Mouse (Mus musculus): ENCODE results near the gene Dnttip2. TPM values are rescaled to one million over a fixed set of nuclear protein-coding genes. Genes with fewer than 3 reads are reported as not detected.

The Dnttip2 gene
- polyA plus RNA-seq, 1 experiment from 2014 or later, result 90.6 TPM

DNA sequence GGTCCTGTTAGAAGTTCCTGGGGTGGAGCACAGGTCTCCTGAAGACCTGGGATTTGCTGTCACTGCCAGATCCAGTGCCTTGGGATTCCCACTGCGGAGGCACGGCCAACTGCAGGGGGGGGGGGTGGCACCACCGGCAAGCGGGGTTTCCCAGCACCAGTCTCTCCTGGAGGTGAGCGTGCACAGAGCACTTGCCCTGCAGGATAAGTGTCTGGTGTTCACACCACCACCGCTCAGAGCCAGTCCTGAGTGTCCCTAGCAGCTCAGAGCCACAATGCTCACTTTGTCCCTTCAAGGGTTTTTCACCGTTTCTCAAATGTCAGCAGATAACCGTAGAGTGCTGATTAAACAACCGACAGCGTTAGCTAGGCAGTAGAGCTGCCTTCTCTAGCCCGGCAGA is 42.4 kb downstream of the Dnttip2 start:
- WGBS, result 28% methylated on average over 11 of the region's 11 CpGs
- H3K36me3 ChIP-seq, result no peaks in the 10 kb centered on the region
- peaks cover 37% of the 10 kb centered on the region for H3K4me1 ChIP-seq
- H3K27me3 ChIP-seq (ENCODE audit: low read depth, poor library complexity, severe bottlenecking), result peaks cover 9% of the 10 kb centered on the region; the same call in 1 of the 2 replicates
- H3K27ac ChIP-seq (replicated peaks), result peak overlapping the region; percentile 57
- H3K4me3 ChIP-seq, result peak overlapping the region; percentile 12; the same call in 1 of the 2 replicates
- no peaks in the 10 kb centered on the region for H3K9me3 ChIP-seq (replicated peaks)
- no peak for DNase-seq (ENCODE audit: low spot score)

DNA sequence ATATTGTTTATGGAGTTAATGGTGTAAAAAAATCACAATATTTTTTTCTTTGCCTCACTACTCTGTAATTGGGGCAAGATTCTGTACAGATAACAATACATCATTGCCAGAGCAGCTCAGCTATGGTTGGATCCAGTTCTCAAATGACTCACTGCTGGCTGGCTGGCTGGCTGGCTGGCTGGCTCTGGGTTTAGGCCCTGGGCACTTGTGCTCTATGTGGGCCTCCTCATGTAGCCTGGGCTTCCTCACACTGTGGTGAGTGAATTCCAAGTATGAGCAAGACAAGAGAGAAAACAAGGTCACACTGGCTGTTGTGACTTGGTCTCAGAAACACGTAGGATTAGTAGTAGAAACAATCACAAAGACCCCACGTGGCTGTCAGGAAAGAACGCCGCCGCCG is 43.2 kb downstream of the Dnttip2 start:
- WGBS, result 82% methylated on average over 6 of the region's 6 CpGs
- DNase-seq (ENCODE audit: low spot score), result no peak

DNA sequence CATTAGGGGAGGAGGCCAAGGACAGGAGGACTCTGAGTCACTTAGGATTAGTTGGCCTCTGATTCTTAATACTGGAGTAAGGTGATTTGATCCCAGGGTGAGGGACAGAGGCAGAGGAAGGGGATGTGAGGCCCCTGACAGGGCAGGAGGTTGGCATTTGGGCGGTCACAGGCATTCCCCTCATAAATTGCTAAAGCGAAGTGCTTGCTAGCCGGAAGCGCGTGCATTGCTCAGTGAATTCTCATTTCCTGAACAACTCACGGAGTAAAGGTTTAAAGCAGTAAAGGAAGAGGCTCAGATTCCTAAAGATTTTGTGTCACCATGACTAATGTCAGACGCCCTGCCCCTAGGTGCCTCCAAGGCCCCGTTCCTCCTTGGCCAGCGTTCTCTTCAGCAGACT is 48.0 kb downstream of the Dnttip2 start:
- H3K27me3 ChIP-seq (ENCODE audit: low read depth, poor library complexity, severe bottlenecking), result no peaks in the 10 kb centered on the region
- DNase-seq (ENCODE audit: low spot score), result no peak
- H3K4me1 ChIP-seq, result peaks cover 17% of the 10 kb centered on the region
- no peak overlapping the region for H3K4me3 ChIP-seq
- H3K36me3 ChIP-seq, result no peaks in the 10 kb centered on the region
- no peaks in the 10 kb centered on the region for H3K9me3 ChIP-seq (replicated peaks)
- 83% methylated on average over 9 of the region's 9 CpGs for WGBS
- peak overlapping the region; percentile 25; the same call in 1 of the 2 replicates for H3K27ac ChIP-seq (replicated peaks)

More for the DNA sequence above, 43.2 kb downstream of the Dnttip2 start:
- no peaks in the 10 kb centered on the region for H3K36me3 ChIP-seq
- H3K27ac ChIP-seq (replicated peaks), result no peak overlapping the region
- H3K27me3 ChIP-seq (ENCODE audit: low read depth, poor library complexity, severe bottlenecking), result peaks cover 9% of the 10 kb centered on the region; the same call in 1 of the 2 replicates
- no peaks in the 10 kb centered on the region for H3K9me3 ChIP-seq (replicated peaks)
- H3K4me1 ChIP-seq, result peaks cover 44% of the 10 kb centered on the region
- no peak overlapping the region for H3K4me3 ChIP-seq

- no peaks in the 10 kb centered on the region for H3K36me3 ChIP-seq
- DNase-seq (ENCODE audit: low spot score), result no peak
- no peak overlapping the region for H3K4me3 ChIP-seq
- H3K9me3 ChIP-seq (replicated peaks), result no peaks in the 10 kb centered on the region
- H3K4me1 ChIP-seq, result peaks cover 17% of the 10 kb centered on the region
- 85% methylated on average over 6 of the region's 6 CpGs for WGBS
- H3K27ac ChIP-seq (replicated peaks), result no peak overlapping the region
- no peaks in the 10 kb centered on the region for H3K27me3 ChIP-seq (ENCODE audit: low read depth, poor library complexity, severe bottlenecking)
Measured at GRCm38 (mm10) chr3:122323841-122324240, 49.7 kb downstream of the Dnttip2 start.

- peaks cover 17% of the 10 kb centered on the region for H3K4me1 ChIP-seq
- DNase-seq (ENCODE audit: low spot score), result no peak
- no peak overlapping the region for H3K27ac ChIP-seq (replicated peaks)
- H3K27me3 ChIP-seq (ENCODE audit: low read depth, poor library complexity, severe bottlenecking), result no peaks in the 10 kb centered on the region
- H3K9me3 ChIP-seq (replicated peaks), result no peaks in the 10 kb centered on the region
- H3K36me3 ChIP-seq, result no peaks in the 10 kb centered on the region
- WGBS, result 94% methylated on average over 3 of the region's 3 CpGs
- no peak overlapping the region for H3K4me3 ChIP-seq
Measured at GRCm38 (mm10) chr3:122324528-122324927, 50.3 kb downstream of the Dnttip2 start.

- Histone ChIP-seq H3K4me1 (peaks cover 13% of the 10 kb centered on the region), H3K27ac (replicated peaks) (no peak overlapping the region), H3K36me3 (no peaks in the 10 kb centered on the region), H3K9me3 (replicated peaks) (no peaks in the 10 kb centered on the region), H3K4me3 (no peak overlapping the region), H3K27me3 (ENCODE audit: low read depth, poor library complexity, severe bottlenecking) (0 out of 2 replicates have a peak, but pooled peaks cover 10% of the 10 kb centered on the region)
- WGBS, result 87% methylated on average over 12 of the region's 12 CpGs
- no peak for DNase-seq (ENCODE audit: low spot score)
Measured at GRCm38 (mm10) chr3:122330484-122330883, 56.3 kb downstream of the Dnttip2 start.

DNA sequence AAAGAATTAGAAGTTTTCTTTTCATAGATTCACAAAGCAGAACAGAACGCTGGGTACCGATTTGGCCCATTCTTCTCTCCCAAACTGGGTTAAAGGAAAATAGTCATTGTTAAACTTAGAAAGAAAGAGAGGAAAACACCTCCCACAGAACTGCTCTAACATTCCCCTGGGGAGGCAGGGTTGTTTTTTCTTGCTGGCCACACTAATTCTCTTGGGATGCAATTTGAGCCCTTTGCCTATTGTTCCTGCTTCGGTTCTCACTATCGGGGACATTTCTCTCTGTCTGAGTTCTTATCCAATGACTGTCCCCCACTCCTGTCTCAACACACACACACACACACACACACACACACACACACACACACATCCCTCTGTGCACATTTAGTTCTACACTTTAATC is 59.3 kb downstream of the Dnttip2 start:
- Histone ChIP-seq H3K4me1 (peaks cover 13% of the 10 kb centered on the region), H3K4me3 (no peak overlapping the region), H3K27ac (replicated peaks) (0 out of 2 replicates have a peak overlapping the region, but pooled peaks have one; percentile 38), H3K9me3 (replicated peaks) (no peaks in the 10 kb centered on the region), H3K27me3 (ENCODE audit: low read depth, poor library complexity, severe bottlenecking) (0 out of 2 replicates have a peak, but pooled peaks cover 10% of the 10 kb centered on the region), H3K36me3 (no peaks in the 10 kb centered on the region)
- DNase-seq (ENCODE audit: low spot score), result no peak
- 25% methylated on average over 4 of the region's 4 CpGs for WGBS

DNA sequence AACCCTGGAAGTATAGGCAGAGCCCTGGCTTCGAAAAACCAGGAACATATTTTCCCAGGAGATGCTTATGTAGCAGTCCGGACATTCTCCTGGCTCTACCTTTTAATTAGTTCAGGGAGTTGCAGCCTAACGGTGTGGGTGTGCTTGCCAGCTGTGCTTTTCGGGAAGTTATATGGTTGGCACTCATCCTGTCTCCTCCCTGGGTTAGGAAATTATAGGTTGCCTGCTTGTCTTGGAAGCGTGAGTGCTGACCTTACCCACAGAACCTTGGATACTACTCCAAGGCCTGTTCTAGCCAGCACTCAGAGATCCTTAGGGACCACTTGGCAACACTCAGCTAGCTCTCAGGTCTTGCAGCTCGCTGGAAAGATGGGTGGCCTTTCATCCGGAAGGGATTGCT is 59.7 kb downstream of the Dnttip2 start:
- WGBS, result 65% methylated on average over 7 of the region's 7 CpGs
- H3K36me3 ChIP-seq, result no peaks in the 10 kb centered on the region
- H3K4me3 ChIP-seq, result no peak overlapping the region
- 0 out of 2 replicates have a peak, but pooled peaks cover 10% of the 10 kb centered on the region for H3K27me3 ChIP-seq (ENCODE audit: low read depth, poor library complexity, severe bottlenecking)
- no peaks in the 10 kb centered on the region for H3K9me3 ChIP-seq (replicated peaks)
- H3K4me1 ChIP-seq, result peaks cover 13% of the 10 kb centered on the region
- H3K27ac ChIP-seq (replicated peaks), result no peak overlapping the region
- DNase-seq (ENCODE audit: low spot score), result no peak

DNA sequence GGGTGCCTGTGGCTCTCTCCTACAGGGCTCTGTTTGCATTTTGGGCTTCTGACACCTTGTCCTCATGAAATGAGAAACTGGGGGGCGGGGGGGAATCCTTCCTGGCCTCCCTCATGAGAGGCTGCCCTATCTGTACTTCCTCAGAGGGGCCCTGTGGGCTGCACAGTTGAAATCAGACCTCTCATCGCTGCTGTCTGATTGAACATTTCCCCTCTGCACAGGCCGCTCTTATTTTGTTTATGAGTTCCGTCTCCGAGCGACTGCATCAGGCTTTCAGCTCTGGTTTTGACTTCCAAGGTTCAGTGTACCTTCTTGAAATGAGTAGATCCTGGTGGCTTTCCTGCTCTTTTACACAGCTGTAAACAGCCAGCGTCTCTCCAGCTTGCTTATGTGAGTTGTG is 60.2 kb downstream of the Dnttip2 start:
- H3K4me3 ChIP-seq, result no peak overlapping the region
- WGBS, result 79% methylated on average over 7 of the region's 7 CpGs
- H3K27ac ChIP-seq (replicated peaks), result no peak overlapping the region
- H3K9me3 ChIP-seq (replicated peaks), result no peaks in the 10 kb centered on the region
- peaks cover 13% of the 10 kb centered on the region for H3K4me1 ChIP-seq
- no peaks in the 10 kb centered on the region for H3K36me3 ChIP-seq
- 0 out of 2 replicates have a peak, but pooled peaks cover 10% of the 10 kb centered on the region for H3K27me3 ChIP-seq (ENCODE audit: low read depth, poor library complexity, severe bottlenecking)
- DNase-seq (ENCODE audit: low spot score), result no peak

MicroRNAs within 50 kb of the gene (microRNA counts, 519-probe panel; counts per million panel counts)
- not detected for microRNA mmu-miR-760

Small RNA genes within 50 kb of the gene (microRNA-seq; reads per million reads assigned to microRNA genes)
- not detected for gene Gm22903
- gene Mir760, result 368 reads per million, percentile 66 among the genes with 10 or more reads in this experiment

Other genes with a start within 250 kb of the Dnttip2 start
- 2.2 and 2.6 TPM in 2 replicates for gene Abca4, start 229.9 kb upstream of the Dnttip2 start, polyA plus RNA-seq (2016; fragmentation: Nextera tagmentation; extraction: Ambion mirVana)
- gene Gclm, start 28.8 kb upstream of the Dnttip2 start, polyA plus RNA-seq (2016; fragmentation: Nextera tagmentation; extraction: Ambion mirVana), result 44.6 and 52.5 TPM in 2 replicates
- gene Bcar3, start 19.7 kb downstream of the Dnttip2 start, polyA plus RNA-seq (2016; fragmentation: Nextera tagmentation; extraction: Ambion mirVana), result 21.8 and 22.9 TPM in 2 replicates

Data from midbrain, embryonic 10.5 days (tissue).